Mouse (Mus musculus) effector memory CD4-positive, alpha-beta T cell, adult 7 months (primary cell): ENCODE data around the gene Zfp947. TPM values are rescaled to one million over a fixed set of nuclear protein-coding genes. Genes with fewer than 3 reads are reported as not detected.

Experiments
- polyA plus RNA-seq: library from polyadenylated mRNA; unstranded; fragments of 100-300 nt; shearing (Covaris generic); gene quantifications from one replicate; pipeline ENCODE4 v1.2.1, GENCODE M21; 2017

Gene Zfp947
- polyA plus RNA-seq = 0.39 TPM

GRCm38 (mm10) chr17:22165722-22166294 lies at the start of gene Zfp947:
Zfp947 (minus strand) TSS chr17:22166190.

Other genes starting within 250 kb of the Zfp947 start
- 20.4 TPM for gene Zfp942, start 203.7 kb downstream of the Zfp947 start, polyA plus RNA-seq
- gene Zfp943, start 203.6 kb downstream of the Zfp947 start, polyA plus RNA-seq = 14.0 TPM
- gene Zfp994, start 59.4 kb upstream of the Zfp947 start, polyA plus RNA-seq = 2.1 TPM
- gene CT030661.1, start 148.6 kb upstream of the Zfp947 start, polyA plus RNA-seq = 11.1 TPM
- 8.4 TPM for gene Zfp944, start 195.2 kb upstream of the Zfp947 start, polyA plus RNA-seq
- gene Zfp758, start 195.3 kb upstream of the Zfp947 start, polyA plus RNA-seq = 15.5 TPM